Mouse (Mus musculus): ENCODE results near the gene Dcbld2.

Dcbld2 gene

GRCm38 (mm10) chr16:58408062-58408486, at the start of gene Dcbld2:
Gene Dcbld2, plus strand, starts transcription at chr16:58408443.
- DNase-seq (ENCODE audit: low read depth, low spot score) = peak; percentile 91

GRCm38 (mm10) chr16:58377170-58377569, 31.1 kb upstream of the Dcbld2 start:
- no peak for DNase-seq (ENCODE audit: low read depth, low spot score)

- no peak for DNase-seq (ENCODE audit: low read depth, low spot score)
Measured at GRCm38 (mm10) chr16:58377756-58378503, 30.3 kb upstream of the Dcbld2 start.

GRCm38 (mm10) chr16:58386241-58386757, 21.9 kb upstream of the Dcbld2 start:
- no peak for DNase-seq (ENCODE audit: low read depth, low spot score)

- DNase-seq (ENCODE audit: low read depth, low spot score) = no peak
Measured at GRCm38 (mm10) chr16:58389143-58389755, 19.0 kb upstream of the Dcbld2 start.

GRCm38 (mm10) chr16:58393036-58393435, 15.2 kb upstream of the Dcbld2 start:
- no peak for DNase-seq (ENCODE audit: low read depth, low spot score)

- no peak for DNase-seq (ENCODE audit: low read depth, low spot score)
Measured at GRCm38 (mm10) chr16:58394156-58394555, 14.1 kb upstream of the Dcbld2 start.

- DNase-seq (ENCODE audit: low read depth, low spot score) = no peak
Measured at GRCm38 (mm10) chr16:58398604-58399003, 9.6 kb upstream of the Dcbld2 start.

GRCm38 (mm10) chr16:58401079-58401478, 7.2 kb upstream of the Dcbld2 start:
- DNase-seq (ENCODE audit: low read depth, low spot score) = no peak

GRCm38 (mm10) chr16:58404665-58405064, 3.6 kb upstream of the Dcbld2 start:
- DNase-seq (ENCODE audit: low read depth, low spot score) = no peak

- DNase-seq (ENCODE audit: low read depth, low spot score) = no peak
Measured at GRCm38 (mm10) chr16:58405271-58405670, 3.0 kb upstream of the Dcbld2 start.

- DNase-seq (ENCODE audit: low read depth, low spot score) = peak; percentile 36
Measured at GRCm38 (mm10) chr16:58408487-58409281, 441 bp downstream of the Dcbld2 start.

GRCm38 (mm10) chr16:58409825-58410224, 1.6 kb downstream of the Dcbld2 start:
- no peak for DNase-seq (ENCODE audit: low read depth, low spot score)

GRCm38 (mm10) chr16:58414801-58415200, 6.6 kb downstream of the Dcbld2 start:
- no peak for DNase-seq (ENCODE audit: low read depth, low spot score)

GRCm38 (mm10) chr16:58415500-58415899, 7.3 kb downstream of the Dcbld2 start:
- no peak for DNase-seq (ENCODE audit: low read depth, low spot score)

GRCm38 (mm10) chr16:58421696-58422354, 13.6 kb downstream of the Dcbld2 start:
- DNase-seq (ENCODE audit: low read depth, low spot score) = no peak

GRCm38 (mm10) chr16:58430246-58430645, 22.0 kb downstream of the Dcbld2 start:
- no peak for DNase-seq (ENCODE audit: low read depth, low spot score)

- no peak for DNase-seq (ENCODE audit: low read depth, low spot score)
Measured at GRCm38 (mm10) chr16:58432384-58432783, 24.1 kb downstream of the Dcbld2 start.

GRCm38 (mm10) chr16:58444735-58445134, 36.5 kb downstream of the Dcbld2 start:
- DNase-seq (ENCODE audit: low read depth, low spot score) = peak; percentile 33

- no peak for DNase-seq (ENCODE audit: low read depth, low spot score)
Measured at GRCm38 (mm10) chr16:58446281-58447259, 38.3 kb downstream of the Dcbld2 start.

All from CD4-positive, CD25-positive, alpha-beta regulatory T cell, adult 2 months (primary cell).